In the genomic region with DNA sequence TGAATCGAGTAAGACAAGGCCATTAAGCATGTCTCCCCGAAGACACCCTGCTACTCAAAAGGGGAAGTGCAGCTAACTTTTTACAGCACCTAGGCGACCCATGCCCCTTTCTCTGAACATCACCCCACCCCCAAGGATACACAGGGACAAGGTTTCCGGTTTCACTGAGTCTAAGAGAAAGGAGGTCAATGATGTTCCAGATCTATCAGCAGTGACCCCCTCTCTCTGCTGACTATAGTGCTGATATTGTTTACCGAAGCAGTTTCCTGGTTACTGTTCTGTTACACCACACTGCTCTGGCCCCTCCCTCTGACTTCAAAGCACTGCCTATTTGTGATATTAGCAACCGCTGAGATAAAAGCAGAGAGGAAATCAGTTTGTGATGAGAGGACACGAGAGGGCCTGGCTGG, we compare ENCODE assay signal across 10 mouse cellular contexts.
DNase-seq lines count a peak whose midpoint lies in the region; ATAC-seq and TF ChIP-seq lines count a peak whose summit lies in the region.
"Had no signal": no experiment of that assay in that cellular context is flagged by ENCODE, and none has a peak within 500 bp of the region (broad histone marks: within the 10 kb centered on the region; RNA-seq: fewer than 3 reads in every experiment).

No protein-coding gene starts in this region.

- H3K4me3 ChIP-seq in heart, embryonic 16.5 days (ENCODE audit: low read length), result no peak overlapping the region
- H3K4me3 ChIP-seq in heart, embryonic 12.5 days, result no peak overlapping the region
- H3K4me3 ChIP-seq in lung, postnatal 0 days (ENCODE audit: low read depth, low read length), result no peak overlapping the region

- H3K27ac ChIP-seq in heart, embryonic 16.5 days (ENCODE audit: low read length), result no peak overlapping the region
- no peak overlapping the region for H3K27ac ChIP-seq in heart, embryonic 12.5 days (ENCODE audit: poor library complexity, severe bottlenecking)
- no peak overlapping the region for H3K27ac ChIP-seq in lung, postnatal 0 days (ENCODE audit: low read length)

- TF ChIP-seq CTCF in lung, postnatal 0 days (IDR thresholded peaks at IDR 0.05), result no peak

- peak; percentile 28; the same call in 1 of the 2 replicates for ATAC-seq in heart, embryonic 16.5 days (replicated peaks; ENCODE audit: extremely low read depth, insufficient read depth, low FRiP score)
- no peak for ATAC-seq in heart, embryonic 12.5 days (ENCODE audit: insufficient number of reproducible peaks, low FRiP score)
- ATAC-seq in lung, postnatal 0 days, result peak; percentile 86

- no peaks in the 10 kb centered on the region; the same call in 1 of the 2 replicates for H3K4me1 ChIP-seq in heart, embryonic 16.5 days (ENCODE audit: control insufficient read depth, insufficient read depth, low read length)
- peaks cover 13% of the 10 kb centered on the region for H3K4me1 ChIP-seq in heart, embryonic 12.5 days (replicated peaks)
- no peaks in the 10 kb centered on the region; the same call in 1 of the 2 replicates for H3K4me1 ChIP-seq in lung, postnatal 0 days (ENCODE audit: insufficient read depth, low read depth, low read length)

- H3K9ac ChIP-seq in heart, embryonic 16.5 days (ENCODE audit: low read length), result no peak overlapping the region
- H3K9ac ChIP-seq in heart, embryonic 12.5 days, result no peak overlapping the region
- no peak overlapping the region for H3K9ac ChIP-seq in lung, postnatal 0 days (replicated peaks; ENCODE audit: low read depth)

- WGBS in heart, embryonic 16.5 days, result 22% methylated on average over 7 of the region's 7 CpGs
- 27% methylated on average over 7 of the region's 7 CpGs for WGBS in heart, embryonic 12.5 days
- WGBS in lung, postnatal 0 days, result 17% methylated on average over 7 of the region's 7 CpGs

- TF ChIP-seq EP300 in lung, postnatal 0 days (IDR thresholded peaks at IDR 0.05), result no peak

- no peaks in the 10 kb centered on the region for H3K9me3 ChIP-seq in heart, embryonic 16.5 days (replicated peaks; ENCODE audit: control insufficient read depth, low read length)
- H3K9me3 ChIP-seq in heart, embryonic 12.5 days (replicated peaks), result no peaks in the 10 kb centered on the region
- H3K9me3 ChIP-seq in lung, postnatal 0 days (ENCODE audit: low read length), result no peaks in the 10 kb centered on the region

- no peaks in the 10 kb centered on the region for H3K27me3 ChIP-seq in heart, embryonic 16.5 days (ENCODE audit: control insufficient read depth, insufficient read depth, low read length)
- no peaks in the 10 kb centered on the region for H3K27me3 ChIP-seq in heart, embryonic 12.5 days (replicated peaks)
- no peaks in the 10 kb centered on the region for H3K27me3 ChIP-seq in lung, postnatal 0 days (replicated peaks; ENCODE audit: insufficient read depth, low read length)

- H3K4me2 ChIP-seq in heart, embryonic 16.5 days (ENCODE audit: low read depth, low read length), result no peak overlapping the region
- H3K4me2 ChIP-seq in heart, embryonic 12.5 days, result no peak overlapping the region
- H3K4me2 ChIP-seq in lung, postnatal 0 days (replicated peaks; ENCODE audit: low read depth, low read length), result no peak overlapping the region
- H3K4me2 ChIP-seq: heart, embryonic 11.5 days had no signal

- intact Hi-C loops in heart, postnatal 25 days (cut with DNase I), result no loop called here

- DNase-seq in CD4-positive helper T cell, adult 2 months (ENCODE audit: low read depth, low spot score), result peak; percentile 45
- peak; percentile 39 for DNase-seq in embryo, embryonic 10.5 days (ENCODE audit: low spot score)
- DNase-seq in lung, postnatal 0 days (ENCODE audit: low spot score), result peak; percentile 59
- DNase-seq in layer of hippocampus, adult 9-11 months, result no peak
- no peak for DNase-seq in heart, postnatal 25 days (ENCODE audit: low spot score)
- no peak for DNase-seq in kidney, postnatal 14 days
- DNase-seq: right cerebral cortex, postnatal 25 days had no signal

- no peaks in the 10 kb centered on the region for H3K36me3 ChIP-seq in heart, embryonic 16.5 days (ENCODE audit: control insufficient read depth, insufficient read depth)
- H3K36me3 ChIP-seq in heart, embryonic 12.5 days, result no peaks in the 10 kb centered on the region
- no peaks in the 10 kb centered on the region for H3K36me3 ChIP-seq in lung, postnatal 0 days (ENCODE audit: insufficient read depth, low read length)

Comparison
In these comparisons a context has a peak if more than half of its experiments do, and no peak if none do; other contexts are left out.
1. DNase-seq: peak in CD4-positive helper T cell, adult 2 months (single experiment), embryo, embryonic 10.5 days (single experiment) and lung, postnatal 0 days (single experiment); none in layer of hippocampus, adult 9-11 months (single experiment), heart, postnatal 25 days (single experiment) and kidney, postnatal 14 days (single experiment).